Mouse (Mus musculus): ENCODE data around the gene Gm29797. TPM values are rescaled to one million over a fixed set of nuclear protein-coding genes. Genes with fewer than 3 reads are reported as not detected.
A peak's percentile ranks its signal among the peaks of the same experiment; 100 is the strongest.

Gm29797 gene
- polyA plus RNA-seq, 1 experiment from 2014 or later = not detected

DNA sequence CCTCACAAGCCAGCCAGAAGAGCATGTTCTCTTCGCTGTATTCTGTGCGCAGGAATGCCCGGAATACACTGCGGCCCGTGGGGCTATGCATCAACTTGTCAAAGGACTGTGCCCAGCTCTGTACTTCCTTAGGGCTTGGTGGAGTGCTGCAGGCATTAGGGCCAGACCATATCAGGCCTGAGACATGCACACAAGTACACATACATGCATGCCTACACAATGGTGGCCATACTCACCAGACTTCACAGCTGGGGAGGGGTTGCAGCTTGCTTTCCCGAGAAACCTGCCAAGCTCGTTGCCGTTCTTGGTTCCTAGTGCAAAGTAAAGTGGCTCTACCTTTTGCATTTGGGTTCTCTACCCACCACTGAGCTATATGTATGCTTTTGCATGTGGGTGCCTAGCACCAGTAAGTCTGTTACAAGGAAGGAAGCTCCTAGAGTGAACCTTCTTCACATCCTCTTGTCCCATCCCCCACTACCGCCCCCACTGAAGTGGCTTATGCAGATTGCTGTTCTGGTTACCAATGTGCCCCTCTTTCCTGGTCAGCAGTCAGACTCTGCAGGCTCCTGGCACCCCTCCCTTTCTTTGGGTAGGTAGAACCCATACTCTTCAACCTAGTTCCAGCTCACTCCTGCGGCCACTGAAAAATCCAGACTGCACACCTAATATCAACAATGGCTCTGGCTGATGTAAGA, 32.8 kb downstream of the Gm29797 start:
- Histone ChIP-seq H3K36me3 (peaks cover 29% of the 10 kb centered on the region), H3K4me3 (no peak overlapping the region), H3K9me3 (no peaks in the 10 kb centered on the region), H3K4me1 (peaks cover 21% of the 10 kb centered on the region), H3K27me3 (no peaks in the 10 kb centered on the region), H3K27ac (replicated peaks) (no peak overlapping the region), H3K9ac (replicated peaks) (no peak overlapping the region), H3K4me2 (replicated peaks) (no peak overlapping the region)
- WGBS = 91% methylated on average over 10 of the region's 10 CpGs
- ATAC-seq (replicated peaks) = no peak

DNA sequence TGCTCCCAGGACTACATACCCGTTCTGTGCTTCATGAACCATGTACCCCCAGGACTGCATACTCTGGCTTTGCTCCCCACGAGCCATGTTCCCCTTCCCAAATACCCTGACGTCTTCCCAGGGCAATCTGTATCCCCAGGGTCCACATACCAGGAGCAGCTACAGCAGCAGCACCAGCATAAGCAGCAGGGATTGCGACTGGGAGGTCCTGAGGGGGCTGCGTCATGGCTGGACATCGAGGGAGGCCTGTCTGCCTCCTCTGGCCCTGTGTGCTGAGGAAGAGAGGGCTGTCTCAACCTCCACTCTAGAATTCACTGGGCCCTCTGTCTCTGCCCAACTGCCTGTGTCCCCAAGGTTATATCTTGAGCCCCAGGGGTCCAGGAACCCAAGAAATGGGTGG, 34.2 kb downstream of the Gm29797 start:
- no peak overlapping the region for H3K9ac ChIP-seq (replicated peaks)
- 90% methylated on average over 6 of the region's 6 CpGs for WGBS

DNA sequence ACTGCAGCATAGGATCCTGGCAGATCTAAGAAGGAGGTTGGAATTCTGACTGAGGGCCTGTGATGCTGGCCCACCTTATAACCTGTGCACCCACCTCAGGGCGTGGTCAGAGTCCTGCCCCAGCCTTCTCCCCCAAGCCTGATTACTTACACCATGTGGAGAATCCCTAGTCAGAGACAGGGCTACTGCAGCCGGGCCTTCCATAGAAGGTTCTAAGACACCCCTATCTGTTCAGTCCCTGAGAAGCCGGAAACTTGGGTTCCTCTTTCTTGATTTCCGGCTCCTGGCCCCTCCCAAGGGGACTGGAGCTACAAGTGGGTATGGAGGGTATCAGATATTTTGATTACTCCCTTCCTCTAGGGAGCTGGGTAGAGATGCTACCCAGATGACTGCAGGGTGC, 34.7 kb downstream of the Gm29797 start:
- Histone ChIP-seq H3K36me3 (peaks cover 21% of the 10 kb centered on the region), H3K9ac (replicated peaks) (no peak overlapping the region), H3K9me3 (no peaks in the 10 kb centered on the region), H3K27ac (replicated peaks) (no peak overlapping the region), H3K4me1 (peaks cover 21% of the 10 kb centered on the region), H3K4me2 (replicated peaks) (no peak overlapping the region), H3K27me3 (no peaks in the 10 kb centered on the region), H3K4me3 (no peak overlapping the region)
- ATAC-seq (replicated peaks) = no peak
- 91% methylated on average over 4 of the region's 4 CpGs for WGBS

More for the DNA sequence above, 34.2 kb downstream of the Gm29797 start:
- Histone ChIP-seq H3K9me3 (no peaks in the 10 kb centered on the region), H3K36me3 (peaks cover 25% of the 10 kb centered on the region), H3K4me2 (replicated peaks) (no peak overlapping the region), H3K4me1 (peaks cover 21% of the 10 kb centered on the region), H3K27ac (replicated peaks) (no peak overlapping the region), H3K27me3 (no peaks in the 10 kb centered on the region), H3K4me3 (no peak overlapping the region)
- ATAC-seq (replicated peaks) = no peak

DNA sequence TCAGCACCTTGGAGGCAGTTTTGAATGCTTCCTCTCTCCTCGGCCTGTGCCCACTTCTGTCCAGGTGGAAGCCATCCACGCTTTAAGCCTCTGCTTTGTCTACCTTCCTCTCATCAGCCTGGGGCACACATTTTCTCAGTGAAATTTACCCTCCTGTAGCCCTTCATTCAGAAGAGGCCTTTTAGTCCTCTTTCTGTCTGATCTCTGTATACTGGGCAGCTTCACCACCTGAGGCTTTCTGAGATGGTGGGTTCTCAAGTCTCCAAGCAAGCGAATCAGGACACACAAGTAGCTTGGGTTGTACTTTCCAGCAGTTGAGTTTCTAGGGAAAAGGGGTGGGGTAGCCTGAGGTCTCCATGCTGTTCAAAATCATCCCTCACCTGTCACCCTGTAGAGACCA, 35.5 kb downstream of the Gm29797 start:
- Histone ChIP-seq H3K36me3 (peaks cover 14% of the 10 kb centered on the region), H3K9me3 (no peaks in the 10 kb centered on the region), H3K4me1 (peaks cover 21% of the 10 kb centered on the region), H3K4me2 (replicated peaks) (peak overlapping the region; percentile 79), H3K4me3 (0 out of 2 replicates have a peak overlapping the region, but pooled peaks have one; percentile 67), H3K27ac (replicated peaks) (no peak overlapping the region), H3K9ac (replicated peaks) (no peak overlapping the region), H3K27me3 (no peaks in the 10 kb centered on the region)
- no peak for ATAC-seq (replicated peaks)
- WGBS = 81% methylated on average over 3 of the region's 3 CpGs

DNA sequence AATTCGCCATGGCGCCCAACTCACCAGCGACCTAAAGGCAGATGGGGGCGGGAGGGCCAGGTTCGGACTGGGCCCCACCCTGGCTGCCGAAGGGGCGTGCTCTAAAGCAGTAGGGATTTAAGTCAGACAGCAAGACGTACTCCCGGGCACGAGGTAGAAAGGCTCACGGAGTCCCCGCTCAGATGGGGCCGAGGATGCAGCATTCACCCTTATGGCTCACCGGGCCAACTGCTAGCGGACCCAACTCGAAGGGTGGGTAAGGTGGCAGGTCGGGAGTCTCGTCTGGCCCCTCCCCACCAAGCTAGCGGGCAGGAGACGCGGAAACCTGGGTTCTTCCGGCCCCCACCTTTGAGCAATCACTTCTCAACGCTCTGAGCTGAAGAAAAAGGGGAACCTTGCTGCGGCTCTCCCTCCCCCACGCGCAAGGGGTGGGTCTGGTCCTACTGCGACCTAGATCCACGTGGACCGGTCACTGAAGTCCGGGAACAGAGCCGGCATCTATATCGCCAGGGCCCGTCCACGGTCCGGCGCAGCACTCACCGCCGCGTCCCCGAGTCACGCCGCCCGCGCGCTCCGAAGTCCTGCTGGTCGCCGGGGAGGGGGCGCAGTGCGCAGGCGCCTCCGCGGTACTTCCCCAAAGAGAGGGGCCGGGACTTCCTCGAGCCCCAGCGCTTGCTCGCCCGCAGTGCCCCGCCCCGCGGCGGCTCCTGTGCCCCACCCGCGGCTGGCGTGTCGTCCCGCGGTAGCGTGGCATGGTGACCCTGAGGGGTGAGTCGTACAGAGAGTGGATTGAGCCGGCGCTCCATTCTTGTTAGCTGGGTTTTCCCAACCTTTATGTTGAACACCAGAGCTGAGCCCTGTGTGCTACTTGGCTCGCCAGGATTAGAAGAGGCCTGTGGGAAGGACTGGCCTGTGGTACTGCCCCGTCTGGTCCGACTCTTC, 36.8 kb downstream of the Gm29797 start, which contains the start of gene Rgs19:
Gene Rgs19, minus strand, starts transcription at position 639 of the 942 bp plus-strand sequence.
- Histone ChIP-seq H3K36me3 (peaks cover 6% of the 10 kb centered on the region; the same call in 1 of the 2 replicates), H3K4me2 (replicated peaks) (peak within 1 kb of the TSS; percentile 79), H3K27ac (replicated peaks) (peak within 1 kb of the TSS; percentile 25), H3K4me3 (peak within 1 kb of the TSS; percentile 67), H3K27me3 (no peaks in the 10 kb centered on the region), H3K9ac (replicated peaks) (peak within 1 kb of the TSS; percentile 70), H3K9me3 (no peaks in the 10 kb centered on the region), H3K4me1 (peaks cover 21% of the 10 kb centered on the region)
- ATAC-seq (replicated peaks) = peak; percentile 80
- WGBS = under 1% methylated on average over 73 of the region's 75 CpGs

DNA sequence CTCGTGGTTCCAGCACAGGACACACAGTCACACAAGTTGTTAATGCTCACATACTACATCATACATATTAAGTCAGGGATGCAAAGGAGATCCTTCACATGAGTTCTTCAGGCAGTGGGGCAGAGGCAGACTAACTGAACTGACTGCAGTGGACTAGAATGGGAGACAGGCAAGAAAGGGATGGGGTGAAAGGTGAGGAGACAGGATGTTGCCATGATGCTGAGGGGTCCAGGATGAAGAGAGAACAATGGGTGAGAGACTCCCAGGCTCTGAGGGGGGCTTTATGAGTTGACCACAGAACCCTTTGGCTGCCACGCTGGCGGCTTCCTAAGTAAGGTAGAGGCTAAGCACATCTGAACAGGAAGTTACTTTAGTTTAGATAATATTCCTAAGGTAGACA, 37.7 kb downstream of the Gm29797 start:
- Histone ChIP-seq H3K36me3 (no peaks in the 10 kb centered on the region), H3K4me1 (peaks cover 21% of the 10 kb centered on the region), H3K4me3 (peak overlapping the region; percentile 67; the same call in 1 of the 2 replicates), H3K9me3 (no peaks in the 10 kb centered on the region), H3K4me2 (replicated peaks) (0 out of 2 replicates have a peak overlapping the region, but pooled peaks have one; percentile 79), H3K27me3 (no peaks in the 10 kb centered on the region), H3K27ac (replicated peaks) (no peak overlapping the region), H3K9ac (replicated peaks) (no peak overlapping the region)
- no peak for ATAC-seq (replicated peaks)
- WGBS = 87% methylated on average over 3 of the region's 3 CpGs

DNA sequence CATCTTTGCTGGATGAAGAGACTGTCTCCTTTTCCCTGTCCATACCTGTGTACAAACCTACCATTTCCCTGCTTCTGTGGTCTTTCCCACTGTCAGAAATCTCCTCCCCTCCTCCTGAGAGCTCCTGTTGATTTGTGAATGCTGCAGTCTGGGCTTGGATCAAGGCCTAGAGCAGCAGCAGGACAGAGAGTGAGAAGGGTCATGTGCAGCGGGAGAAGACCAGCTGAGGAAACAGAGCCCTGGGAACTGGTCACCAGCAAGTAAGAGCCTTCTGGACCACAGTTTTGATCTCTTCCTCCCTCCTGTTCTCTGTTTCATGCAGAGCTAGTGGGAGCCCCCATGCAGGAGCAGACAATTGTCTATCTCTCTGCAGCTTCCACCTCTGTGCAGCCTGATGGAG, 38.9 kb downstream of the Gm29797 start:
- 73% methylated on average over 1 of the region's 1 CpGs for WGBS
- H3K9ac ChIP-seq (replicated peaks) = no peak overlapping the region

DNA sequence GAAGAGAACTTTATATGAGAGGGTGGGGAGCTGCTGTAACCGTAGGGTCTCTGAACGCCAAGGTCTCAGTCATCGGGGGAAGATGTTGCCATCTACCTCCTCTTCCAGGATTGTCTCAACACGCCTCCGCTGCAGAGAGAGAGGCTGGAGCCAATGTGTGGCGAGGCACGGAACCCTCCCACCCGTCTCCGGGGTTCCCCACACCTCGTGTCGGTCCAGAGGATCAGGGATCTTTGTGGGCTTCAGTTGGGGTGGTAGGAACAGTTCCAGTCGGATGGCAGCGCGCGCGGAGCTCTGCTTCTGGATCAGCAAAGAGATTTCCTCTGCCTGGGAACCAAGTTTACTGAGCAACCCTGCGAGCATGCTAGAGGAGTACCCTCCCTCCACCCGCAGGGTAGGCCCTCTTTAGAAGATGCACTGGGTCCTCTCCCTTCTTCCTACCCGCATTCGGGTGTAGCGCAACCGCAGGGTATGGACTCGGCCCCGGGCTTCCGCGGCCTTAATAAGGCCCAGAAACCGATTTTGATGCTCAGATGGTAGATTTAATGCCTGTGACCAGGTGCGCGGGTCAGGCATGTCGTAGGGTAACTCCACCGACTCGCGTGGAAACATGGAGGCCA, 40.1 kb downstream of the Gm29797 start:
- Histone ChIP-seq H3K4me3 (no peak overlapping the region), H3K4me2 (replicated peaks) (no peak overlapping the region), H3K9me3 (no peaks in the 10 kb centered on the region), H3K36me3 (no peaks in the 10 kb centered on the region), H3K27ac (replicated peaks) (no peak overlapping the region), H3K27me3 (no peaks in the 10 kb centered on the region), H3K9ac (replicated peaks) (no peak overlapping the region), H3K4me1 (peaks cover 20% of the 10 kb centered on the region)
- no peak for ATAC-seq (replicated peaks)
- WGBS = 79% methylated on average over 33 of the region's 33 CpGs

More for the DNA sequence above, 38.9 kb downstream of the Gm29797 start:
- H3K4me1 ChIP-seq = peaks cover 21% of the 10 kb centered on the region
- no peaks in the 10 kb centered on the region for H3K27me3 ChIP-seq
- H3K36me3 ChIP-seq = no peaks in the 10 kb centered on the region
- H3K4me3 ChIP-seq = no peak overlapping the region
- no peaks in the 10 kb centered on the region for H3K9me3 ChIP-seq
- H3K4me2 ChIP-seq (replicated peaks) = no peak overlapping the region
- ATAC-seq (replicated peaks) = no peak
- H3K27ac ChIP-seq (replicated peaks) = no peak overlapping the region

DNA sequence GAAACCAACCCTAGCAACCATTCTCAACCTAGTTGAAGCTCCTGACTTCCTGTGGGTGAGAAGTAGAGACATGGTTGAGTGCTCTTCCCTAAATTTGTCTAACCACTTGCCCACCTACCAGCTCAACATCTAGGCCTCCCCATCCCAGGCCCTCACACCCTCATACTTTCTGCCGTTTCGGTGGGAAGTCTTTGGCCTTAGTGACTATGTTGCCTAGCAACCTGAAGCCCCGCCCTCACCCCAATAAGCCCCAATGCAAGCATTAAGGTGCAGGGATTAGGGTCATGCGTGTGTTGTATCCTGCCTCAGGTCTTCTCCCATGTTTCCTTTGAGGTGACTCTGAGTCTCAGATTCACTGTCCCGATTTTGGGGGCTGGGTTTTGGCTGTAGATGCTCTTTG, 41.4 kb downstream of the Gm29797 start, which contains the start of gene Lkaaear1:
Gene Lkaaear1, minus strand, starts transcription at position 202 of the 400 bp plus-strand sequence.
- ATAC-seq (replicated peaks) = no peak
- Histone ChIP-seq H3K9ac (replicated peaks) (no peak within 1 kb of the TSS), H3K4me2 (replicated peaks) (no peak within 1 kb of the TSS)

DNA sequence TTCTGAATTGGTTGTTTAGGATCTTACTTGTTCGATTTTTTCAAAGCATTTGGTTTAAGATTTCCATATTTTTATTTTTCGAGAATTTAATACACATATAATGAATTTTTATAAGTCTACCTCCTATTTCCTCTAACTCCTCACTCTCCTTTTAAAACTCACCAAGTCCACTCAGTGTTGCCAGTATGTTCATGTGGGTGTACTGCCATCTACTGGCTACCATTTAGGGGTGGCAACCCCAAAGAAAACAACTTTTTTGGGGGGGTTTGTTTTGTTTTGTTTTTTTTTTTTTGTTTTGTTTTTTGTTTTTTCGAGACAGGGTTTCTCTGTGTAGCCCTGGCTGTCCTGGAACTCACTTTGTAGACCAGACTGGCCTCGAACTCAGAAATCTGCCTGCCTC, 49.8 kb downstream of the Gm29797 start:
- no peak for ATAC-seq (replicated peaks)
- Histone ChIP-seq H3K4me2 (replicated peaks) (no peak overlapping the region), H3K27ac (replicated peaks) (no peak overlapping the region), H3K4me3 (no peak overlapping the region), H3K4me1 (no peaks in the 10 kb centered on the region), H3K9ac (replicated peaks) (no peak overlapping the region), H3K27me3 (no peaks in the 10 kb centered on the region), H3K36me3 (no peaks in the 10 kb centered on the region), H3K9me3 (no peaks in the 10 kb centered on the region)
- 44% methylated on average over 4 of the region's 4 CpGs for WGBS

More for the DNA sequence above, 41.4 kb downstream of the Gm29797 start, which contains the start of gene Lkaaear1:
- Histone ChIP-seq H3K4me1 (peaks cover 7% of the 10 kb centered on the region), H3K36me3 (no peaks in the 10 kb centered on the region), H3K27ac (replicated peaks) (no peak within 1 kb of the TSS), H3K9me3 (no peaks in the 10 kb centered on the region), H3K27me3 (no peaks in the 10 kb centered on the region), H3K4me3 (no peak within 1 kb of the TSS)
- 37% methylated on average over 5 of the region's 5 CpGs for WGBS
